Mouse (Mus musculus) cortical plate, adult 2 months (tissue): ENCODE measurements around the gene Gm49416.

Source experiments
- CTCF ChIP-seq: fragments of 200-500 bp; IDR thresholded peaks from 2 replicates; pipeline ENCODE4 v1.5.1; 2011; ENCODE audit warnings: mild to moderate bottlenecking, control low read depth, low read length; ENCODE audit not compliant: insufficient read depth; ENCODE audit errors: extremely low read depth
- POLR2A ChIP-seq: fragments of 200-500 bp; IDR thresholded peaks from 2 replicates; pipeline ENCODE4 v1.6.1; 2011; ENCODE audit warnings: mild to moderate bottlenecking, low read length, control low read depth; ENCODE audit not compliant: insufficient read depth; ENCODE audit errors: extremely low read depth

DNA sequence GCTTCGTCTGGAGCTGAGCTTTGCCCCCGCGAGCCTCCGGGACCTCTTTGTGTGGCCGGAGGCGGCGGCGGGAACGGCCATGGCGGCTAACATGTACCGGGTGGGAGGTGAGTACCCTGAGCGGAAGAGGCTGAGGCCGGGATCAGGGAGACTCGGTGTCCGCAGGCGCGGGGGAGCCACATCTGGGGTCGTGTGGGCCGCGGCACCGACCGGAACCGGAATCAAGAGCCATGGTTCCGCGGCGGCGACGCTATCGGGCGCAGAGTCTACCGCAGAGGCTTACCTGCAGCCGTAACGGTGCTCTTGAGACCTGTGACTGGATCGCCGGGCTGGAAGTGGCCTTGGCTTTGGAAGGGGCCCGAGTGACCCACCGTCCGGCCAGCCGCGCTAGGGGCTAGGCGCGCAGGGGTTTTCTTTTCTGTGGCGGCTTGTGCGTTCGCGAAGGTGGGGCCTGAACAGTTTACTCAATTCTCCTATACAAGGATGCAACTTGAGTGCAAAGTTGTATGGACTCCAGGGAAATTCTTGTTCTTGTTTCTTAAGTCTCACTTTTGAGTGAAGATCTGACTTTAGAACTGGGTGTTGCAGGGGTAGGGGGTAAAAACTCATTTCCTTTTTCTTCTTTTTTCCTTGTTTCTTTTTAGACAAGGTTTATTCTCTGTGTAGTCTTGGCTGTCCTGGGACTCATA is 53.7 kb downstream of the Gm49416 start:
- TF ChIP-seq POLR2A, result no peak
- no peak for TF ChIP-seq CTCF
